9 mouse cellular contexts compared by ENCODE assay signal in the genomic region with DNA sequence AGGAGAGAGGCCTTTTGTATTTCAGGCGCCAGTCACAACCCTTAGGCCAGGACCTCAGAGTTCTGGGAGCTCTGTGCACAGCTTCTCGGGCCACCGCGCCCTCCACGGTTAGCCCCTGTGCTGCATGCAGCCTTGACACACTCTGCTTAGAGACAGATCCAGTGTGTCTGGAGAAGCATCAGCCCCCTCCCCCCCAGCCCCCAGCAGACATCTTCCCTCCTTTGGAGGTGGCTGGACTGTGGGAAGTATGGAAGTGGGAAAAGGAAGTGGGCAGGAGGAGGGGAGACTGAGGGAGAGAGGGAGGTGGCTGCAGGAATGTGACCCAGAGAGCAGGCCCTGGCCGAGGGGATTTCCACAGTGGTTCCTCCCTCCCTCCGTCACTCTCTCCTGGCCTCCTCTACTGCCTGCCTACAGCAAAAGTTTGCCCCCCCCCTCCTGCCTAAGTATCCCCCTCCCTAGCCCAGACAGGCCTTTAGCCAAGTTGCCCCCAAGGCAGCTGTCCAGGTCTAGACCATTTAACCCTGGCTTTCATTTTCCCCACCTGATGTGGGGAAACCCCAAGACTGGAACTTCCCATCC. TPM values are rescaled to one million over a fixed set of nuclear protein-coding genes. Genes with fewer than 3 reads are reported as not detected.
DNase-seq lines count a peak whose midpoint lies in the region; ATAC-seq and TF ChIP-seq lines count a peak whose summit lies in the region.
"Had no signal": no experiment of that assay in that cellular context is flagged by ENCODE, and none has a peak within 500 bp of the region (broad histone marks: within the 10 kb centered on the region; RNA-seq: fewer than 3 reads in every experiment).

No protein-coding gene starts in this region.

- H3K4me1 ChIP-seq in hindbrain, embryonic 12.5 days, result peaks cover 19% of the 10 kb centered on the region
- H3K4me1 ChIP-seq in hindbrain, embryonic 11.5 days (replicated peaks; ENCODE audit: control insufficient read depth, insufficient read depth, low read length), result 0 out of 2 replicates have a peak, but pooled peaks cover 2% of the 10 kb centered on the region
- peaks cover 22 to 50% of the 10 kb centered on the region in 2 experiments for H3K4me1 ChIP-seq in CH12.LX (ENCODE audit: control insufficient read depth in 1 of 2, insufficient read depth in 2 of 2)
- H3K4me1 ChIP-seq in embryonic facial prominence, embryonic 13.5 days, result peaks cover 30% of the 10 kb centered on the region

- no peak overlapping the region for H3K27ac ChIP-seq in hindbrain, embryonic 12.5 days
- H3K27ac ChIP-seq in hindbrain, embryonic 11.5 days (ENCODE audit: low read depth, low read length), result no peak overlapping the region
- peak overlapping the region; percentile 99 for H3K27ac ChIP-seq in CH12.LX (ENCODE audit: insufficient read depth, low read depth)
- H3K27ac ChIP-seq in embryonic facial prominence, embryonic 13.5 days, result no peak overlapping the region
- peak overlapping the region; percentile 37 for H3K27ac ChIP-seq in macrophage
- H3K27ac ChIP-seq: embryonic facial prominence, embryonic 15.5 days had no signal

- no peak overlapping the region for H3K4me2 ChIP-seq in hindbrain, embryonic 12.5 days (replicated peaks)
- no peak overlapping the region for H3K4me2 ChIP-seq in hindbrain, embryonic 11.5 days (replicated peaks; ENCODE audit: low read depth, low read length)
- H3K4me2 ChIP-seq in CH12.LX (ENCODE audit: insufficient read depth, low read depth, poor library complexity, severe bottlenecking), result peak overlapping the region; percentile 80; the same call in 1 of the 2 replicates
- peak overlapping the region; percentile 97; the same call in 1 of the 2 replicates for H3K4me2 ChIP-seq in embryonic facial prominence, embryonic 13.5 days

- no peak for TF ChIP-seq CTCF in CH12.LX (conservative IDR thresholded peaks at IDR 0.05 in 1 of 2, IDR thresholded peaks at IDR 0.05 in 1 of 2; ENCODE audit: low read depth in 2 of 2, low read length in 2 of 2)

- H3K9me3 ChIP-seq in hindbrain, embryonic 12.5 days (replicated peaks), result no peaks in the 10 kb centered on the region
- H3K9me3 ChIP-seq in hindbrain, embryonic 11.5 days (ENCODE audit: control insufficient read depth, low read length), result no peaks in the 10 kb centered on the region
- H3K9me3 ChIP-seq in CH12.LX (replicated peaks; ENCODE audit: low read length), result no peaks in the 10 kb centered on the region
- H3K9me3 ChIP-seq in embryonic facial prominence, embryonic 13.5 days, result no peaks in the 10 kb centered on the region
- H3K9me3 ChIP-seq: embryonic facial prominence, embryonic 15.5 days had no signal

- 68% methylated on average over 7 of the region's 7 CpGs for WGBS in hindbrain, embryonic 12.5 days
- WGBS in hindbrain, embryonic 11.5 days, result 78% methylated on average over 7 of the region's 7 CpGs
- WGBS in embryonic facial prominence, embryonic 13.5 days, result 58% methylated on average over 7 of the region's 7 CpGs
- 12% methylated on average over 7 of the region's 7 CpGs for WGBS in macrophage (ENCODE audit: missing documents)

- TF ChIP-seq RAD21 in CH12.LX (IDR thresholded peaks at IDR 0.05; ENCODE audit: low read depth, low read length), result no peak

- in situ Hi-C loops in CH12.LX (cut with MboI; ENCODE audit: low pct_ligation_motif_present, low pct_unique_long_range_greater_than_20kb, low sequenced_read_pairs), result loop anchor here (5.0 kb wide), 1 partner anchor 80 kb away; a partner anchor contains a TSS

- no peak for DNase-seq in hindbrain, embryonic 11.5 days (ENCODE audit: low spot score)
- no peak for DNase-seq in CH12.LX (ENCODE audit: extremely low read depth)
- no peak for DNase-seq in left cerebral cortex, postnatal 10 days (ENCODE audit: extremely low spot score in 1 of 2, low spot score in 2 of 2)
- no peak for DNase-seq in right cerebral cortex, adult 18-20 months

- 0 out of 2 replicates have a peak overlapping the region, but pooled peaks have one; percentile 28 for H3K9ac ChIP-seq in hindbrain, embryonic 12.5 days
- H3K9ac ChIP-seq in hindbrain, embryonic 11.5 days (ENCODE audit: low read depth, low read length), result no peak overlapping the region
- H3K9ac ChIP-seq in CH12.LX (ENCODE audit: insufficient read depth, low read depth), result peak overlapping the region; percentile 99
- peak overlapping the region; percentile 51 for H3K9ac ChIP-seq in embryonic facial prominence, embryonic 13.5 days
- H3K9ac ChIP-seq: embryonic facial prominence, embryonic 15.5 days had no signal

- TF ChIP-seq POLR2A in CH12.LX (IDR thresholded peaks at IDR 0.05; ENCODE audit: low read depth, low read length), result peak; percentile 51

- dilution Hi-C loops in CH12.LX (cut with MboI; ENCODE audit: extremely low pct_ligation_motif_present, extremely low pct_unique_long_range_greater_than_20kb, low sequenced_read_pairs), result no loop called here

- intact Hi-C loops in left cerebral cortex, postnatal 10 days (cut with DNase I), result no loop called here

- H3K4me3 ChIP-seq in hindbrain, embryonic 12.5 days, result no peak overlapping the region
- no peak overlapping the region for H3K4me3 ChIP-seq in hindbrain, embryonic 11.5 days (ENCODE audit: low read depth, low read length)
- peak overlapping the region; percentile 90 to 100 (median 99) for H3K4me3 ChIP-seq in CH12.LX (replicated peaks in 1 of 3; ENCODE audit: low read depth in 2 of 3, low read length in 2 of 3, poor library complexity in 1 of 3)
- H3K4me3 ChIP-seq in embryonic facial prominence, embryonic 13.5 days, result peak overlapping the region; percentile 68; the same call in 1 of the 2 replicates
- H3K4me3 ChIP-seq in macrophage (ENCODE audit: inconsistent target), result peak overlapping the region; percentile 60

- H3K79me2 ChIP-seq in CH12.LX (replicated peaks; ENCODE audit: control insufficient read depth, extremely low read depth, insufficient read depth, poor library complexity, severe bottlenecking), result peaks cover 41% of the 10 kb centered on the region
- H3K79me2 ChIP-seq in macrophage (ENCODE audit: inconsistent target), result peaks cover 7% of the 10 kb centered on the region; the same call in 1 of the 2 replicates

- peaks cover 14% of the 10 kb centered on the region for H3K27me3 ChIP-seq in hindbrain, embryonic 12.5 days
- H3K27me3 ChIP-seq in hindbrain, embryonic 11.5 days (ENCODE audit: control insufficient read depth, insufficient read depth, low read length), result 0 out of 2 replicates have a peak, but pooled peaks cover 2% of the 10 kb centered on the region
- no peaks in the 10 kb centered on the region for H3K27me3 ChIP-seq in CH12.LX (replicated peaks)
- peaks cover 25% of the 10 kb centered on the region for H3K27me3 ChIP-seq in embryonic facial prominence, embryonic 13.5 days

- TF ChIP-seq EP300 in CH12.LX (IDR thresholded peaks at IDR 0.05; ENCODE audit: low read length), result peak; percentile 43

- H3K36me3 ChIP-seq in hindbrain, embryonic 12.5 days, result no peaks in the 10 kb centered on the region
- no peaks in the 10 kb centered on the region for H3K36me3 ChIP-seq in hindbrain, embryonic 11.5 days (ENCODE audit: control insufficient read depth, insufficient read depth, low read length)
- H3K36me3 ChIP-seq in CH12.LX (replicated peaks in 1 of 2; ENCODE audit: control insufficient read depth in 1 of 2, insufficient read depth in 1 of 2, low read length in 1 of 2) (peaks cover 34 to 54% of the 10 kb centered on the region in 2 experiments), macrophage (ENCODE audit: inconsistent target) (peaks cover 16% of the 10 kb centered on the region; the same call in 1 of the 2 replicates)
- peaks cover 3% of the 10 kb centered on the region; the same call in 1 of the 2 replicates for H3K36me3 ChIP-seq in embryonic facial prominence, embryonic 13.5 days
- H3K36me3 ChIP-seq: embryonic facial prominence, embryonic 15.5 days had no signal

- no peak for ATAC-seq in hindbrain, embryonic 12.5 days (ENCODE audit: low FRiP score)
- no peak for ATAC-seq in hindbrain, embryonic 11.5 days (ENCODE audit: low FRiP score)
- no peak for ATAC-seq in embryonic facial prominence, embryonic 13.5 days (ENCODE audit: insufficient number of reproducible peaks, insufficient read depth, low FRiP score, low TSS enrichment, low read depth)
- ATAC-seq in megakaryocyte-erythroid progenitor cell, adult 5-6 weeks (replicated peaks; ENCODE audit: low FRiP score, low TSS enrichment, poor library complexity, severe bottlenecking), result no peak

RNA-seq across cellular contexts. Expression of a gene that starts 1.8 kb away (rescaled TPM):
- 7.0 and 7.7 TPM in 2 replicates for polyA plus RNA-seq in hindbrain, embryonic 12.5 days (2016; fragmentation: Nextera tagmentation; extraction: Ambion mirVana)
- polyA plus RNA-seq in hindbrain, embryonic 11.5 days (2014; fragmentation: Nextera tagmentation; extraction: Ambion mirVana), result 5.6 and 9.0 TPM in 2 replicates
- 91.5 and 136 TPM in 2 replicates for total RNA-seq in CH12.LX (2012; rRNA removed)
- total RNA-seq in CH12.LX (2014; rRNA removed), result 87.4 and 90.0 TPM in 2 replicates
- 76.6 and 78.7 TPM in 2 replicates for polyA plus RNA-seq in CH12.LX (2012; ENCODE audit: insufficient read length, low read depth)
- polyA plus RNA-seq in embryonic facial prominence, embryonic 13.5 days (2015; fragmentation: Nextera tagmentation; extraction: Ambion mirVana), result 4.7 TPM in 2 replicates
- 100 to 1,000 TPM in 18 of 26 experiments, 10 to 100 TPM in 8; 11.3 to 677 (median 279) TPM for total RNA-seq in macrophage (2018; cell fraction: chromatin; rRNA removed)
- 100 to 1,000 TPM in 8 of 26 experiments, 10 to 100 TPM in 16, 1 to 10 TPM in 2; 7.9 to 269 (median 43.5) TPM for total RNA-seq in macrophage (2018; cell fraction: cytosol; rRNA removed)
- 100 to 1,000 TPM in 19 of 26 experiments, 10 to 100 TPM in 6, 1 to 10 TPM in 1; 9.8 to 645 (median 296) TPM for total RNA-seq in macrophage (2018; cell fraction: nucleus; rRNA removed)
- polyA plus RNA-seq in macrophage (2018), result 5.5 to 11.3 TPM (median 9.9 TPM) in 3 replicates
- 1 to 10 TPM; 2.5 to 2.6 TPM for total RNA-seq in left cerebral cortex, postnatal 10 days (2021)
- total RNA-seq in megakaryocyte-erythroid progenitor cell, adult 5-6 weeks (2014; fragmentation: Nextera tagmentation), result 4.2 and 6.0 TPM in 2 replicates
- 3.2 and 3.9 TPM in 2 replicates for total RNA-seq in megakaryocyte-erythroid progenitor cell, adult 5-6 weeks (2017)

RNA-seq across cellular contexts. Expression of a gene that starts 6.3 kb away (rescaled TPM):
- polyA plus RNA-seq in hindbrain, embryonic 12.5 days (2016; fragmentation: Nextera tagmentation; extraction: Ambion mirVana), result 90.6 and 92.4 TPM in 2 replicates
- 89.9 and 91.5 TPM in 2 replicates for polyA plus RNA-seq in hindbrain, embryonic 11.5 days (2014; fragmentation: Nextera tagmentation; extraction: Ambion mirVana)
- total RNA-seq in CH12.LX (2012; rRNA removed) (59.5 and 73.9 TPM in 2 replicates), CH12.LX (2014; rRNA removed) (89.3 and 101 TPM in 2 replicates)
- polyA plus RNA-seq in CH12.LX (2012; ENCODE audit: insufficient read length, low read depth) (54.1 and 57.2 TPM in 2 replicates), macrophage (2018) (41.2 to 72.8 TPM (median 58.2 TPM) in 3 replicates)
- polyA plus RNA-seq in embryonic facial prominence, embryonic 13.5 days (2015; fragmentation: Nextera tagmentation; extraction: Ambion mirVana), result 104 and 122 TPM in 2 replicates
- 100 to 1,000 TPM in 12 of 26 experiments, 10 to 100 TPM in 14; 21.2 to 410 (median 74.1) TPM for total RNA-seq in macrophage (2018; cell fraction: chromatin; rRNA removed)
- total RNA-seq in macrophage (2018; cell fraction: cytosol; rRNA removed), result 10 to 100 TPM; 41.0 to 71.6 (median 56.5) TPM
- 100 to 1,000 TPM in 13 of 26 experiments, 10 to 100 TPM in 13; 49.8 to 383 (median 91.4) TPM for total RNA-seq in macrophage (2018; cell fraction: nucleus; rRNA removed)
- total RNA-seq in left cerebral cortex, postnatal 10 days (2021), result 10 to 100 TPM; 43.8 to 46.7 TPM
- total RNA-seq in megakaryocyte-erythroid progenitor cell, adult 5-6 weeks (2014; fragmentation: Nextera tagmentation), result 46.9 and 74.5 TPM in 2 replicates
- total RNA-seq in megakaryocyte-erythroid progenitor cell, adult 5-6 weeks (2017), result 27.7 and 60.3 TPM in 2 replicates

RNA-seq across cellular contexts. Expression of a gene that starts 7.9 kb away (rescaled TPM):
- polyA plus RNA-seq in hindbrain, embryonic 12.5 days (2016; fragmentation: Nextera tagmentation; extraction: Ambion mirVana), result 12.3 and 13.0 TPM in 2 replicates
- 4.7 and 5.6 TPM in 2 replicates for polyA plus RNA-seq in hindbrain, embryonic 11.5 days (2014; fragmentation: Nextera tagmentation; extraction: Ambion mirVana)
- total RNA-seq in CH12.LX (2012; rRNA removed), result 0.42 and 0.50 TPM in 2 replicates
- 0.12 and 0.30 TPM in 2 replicates for total RNA-seq in CH12.LX (2014; rRNA removed)
- 0.53 and 0.72 TPM in 2 replicates for polyA plus RNA-seq in CH12.LX (2012; ENCODE audit: insufficient read length, low read depth)
- polyA plus RNA-seq in embryonic facial prominence, embryonic 13.5 days (2015; fragmentation: Nextera tagmentation; extraction: Ambion mirVana), result 7.7 and 10.1 TPM in 2 replicates
- under 1 TPM in 2 of 26 experiments, not detected in 24; 0.13 to 0.20 TPM for total RNA-seq in macrophage (2018; cell fraction: chromatin; rRNA removed)
- total RNA-seq in macrophage (2018; cell fraction: cytosol; rRNA removed), result not detected
- total RNA-seq in macrophage (2018; cell fraction: nucleus; rRNA removed), result under 1 TPM in 2 of 26 experiments, not detected in 24; 0.12 to 0.20 TPM
- polyA plus RNA-seq in macrophage (2018), result 0.03 TPM in 1 of 3 replicates, not detected in the others
- 100 to 1,000 TPM in 1 of 2 experiments, 10 to 100 TPM in 1; 99.5 to 104 TPM for total RNA-seq in left cerebral cortex, postnatal 10 days (2021)
- total RNA-seq in megakaryocyte-erythroid progenitor cell, adult 5-6 weeks (2014; fragmentation: Nextera tagmentation), result not detected in 2 replicates
- total RNA-seq in megakaryocyte-erythroid progenitor cell, adult 5-6 weeks (2017), result not detected in 2 replicates

RNA-seq across cellular contexts. Expression of a gene that starts 15.7 kb away (rescaled TPM):
- 1,350 and 1,487 TPM in 2 replicates for polyA plus RNA-seq in hindbrain, embryonic 12.5 days (2016; fragmentation: Nextera tagmentation; extraction: Ambion mirVana)
- polyA plus RNA-seq in hindbrain, embryonic 11.5 days (2014; fragmentation: Nextera tagmentation; extraction: Ambion mirVana), result 1,644 and 1,674 TPM in 2 replicates
- 1,180 and 1,205 TPM in 2 replicates for total RNA-seq in CH12.LX (2012; rRNA removed)
- total RNA-seq in CH12.LX (2014; rRNA removed), result 607 and 790 TPM in 2 replicates
- 4,858 and 5,122 TPM in 2 replicates for polyA plus RNA-seq in CH12.LX (2012; ENCODE audit: insufficient read length, low read depth)
- 1,480 and 1,606 TPM in 2 replicates for polyA plus RNA-seq in embryonic facial prominence, embryonic 13.5 days (2015; fragmentation: Nextera tagmentation; extraction: Ambion mirVana)
- total RNA-seq in macrophage (2018; cell fraction: chromatin; rRNA removed), result 100 to 1,000 TPM in 24 of 26 experiments, 10 to 100 TPM in 2; 75.3 to 326 (median 157) TPM
- 1,000 to 10,000 TPM in 1 of 26 experiments, 100 to 1,000 TPM in 25; 478 to 1,021 (median 622) TPM for total RNA-seq in macrophage (2018; cell fraction: cytosol; rRNA removed)
- 100 to 1,000 TPM; 134 to 740 (median 322) TPM for total RNA-seq in macrophage (2018; cell fraction: nucleus; rRNA removed)
- polyA plus RNA-seq in macrophage (2018), result 519 to 1,022 TPM (median 909 TPM) in 3 replicates
- 1,000 to 10,000 TPM; 1,675 to 1,723 TPM for total RNA-seq in left cerebral cortex, postnatal 10 days (2021)
- 1,847 and 1,911 TPM in 2 replicates for total RNA-seq in megakaryocyte-erythroid progenitor cell, adult 5-6 weeks (2014; fragmentation: Nextera tagmentation)
- 2,660 and 3,319 TPM in 2 replicates for total RNA-seq in megakaryocyte-erythroid progenitor cell, adult 5-6 weeks (2017)

RNA-seq across cellular contexts. Expression of a gene that starts 34.1 kb away (rescaled TPM):
- 2.3 and 3.2 TPM in 2 replicates for polyA plus RNA-seq in hindbrain, embryonic 12.5 days (2016; fragmentation: Nextera tagmentation; extraction: Ambion mirVana)
- polyA plus RNA-seq in hindbrain, embryonic 11.5 days (2014; fragmentation: Nextera tagmentation; extraction: Ambion mirVana), result 2.0 and 2.5 TPM in 2 replicates
- total RNA-seq in CH12.LX (2012; rRNA removed), result not detected in 2 replicates
- not detected in 2 replicates for total RNA-seq in CH12.LX (2014; rRNA removed)
- polyA plus RNA-seq in CH12.LX (2012; ENCODE audit: insufficient read length, low read depth), result not detected in 2 replicates
- polyA plus RNA-seq in embryonic facial prominence, embryonic 13.5 days (2015; fragmentation: Nextera tagmentation; extraction: Ambion mirVana), result 1.0 and 1.1 TPM in 2 replicates
- not detected for total RNA-seq in macrophage (2018; cell fraction: chromatin; rRNA removed)
- total RNA-seq in macrophage (2018; cell fraction: cytosol; rRNA removed), result not detected
- not detected for total RNA-seq in macrophage (2018; cell fraction: nucleus; rRNA removed)
- polyA plus RNA-seq in macrophage (2018), result not detected in 3 replicates
- 1 to 10 TPM in 1 of 2 experiments, under 1 TPM in 1; 0.45 to 1.0 TPM for total RNA-seq in left cerebral cortex, postnatal 10 days (2021)
- total RNA-seq in megakaryocyte-erythroid progenitor cell, adult 5-6 weeks (2014; fragmentation: Nextera tagmentation), result not detected in 2 replicates
- total RNA-seq in megakaryocyte-erythroid progenitor cell, adult 5-6 weeks (2017), result not detected in 2 replicates

Comparison
In these comparisons a context has a peak if more than half of its experiments do, and no peak if none do; other contexts are left out.
1. H3K27ac ChIP-seq: peak in CH12.LX (single experiment) and macrophage (single experiment); none in hindbrain, embryonic 12.5 days (single experiment), hindbrain, embryonic 11.5 days (single experiment) and embryonic facial prominence, embryonic 13.5 days (single experiment).
2. H3K4me2 ChIP-seq: peak in CH12.LX (single experiment) and embryonic facial prominence, embryonic 13.5 days (single experiment); none in hindbrain, embryonic 12.5 days (single experiment) and hindbrain, embryonic 11.5 days (single experiment).
3. H3K4me3 ChIP-seq: peak in CH12.LX (3 of 3), embryonic facial prominence, embryonic 13.5 days (single experiment) and macrophage (single experiment); none in hindbrain, embryonic 12.5 days (single experiment) and hindbrain, embryonic 11.5 days (single experiment).